Mouse (Mus musculus) cortical plate, adult 2 months (tissue): ENCODE measurements around the gene Obsl1.

Experiments used
- CTCF ChIP-seq: fragments of 200-500 bp; IDR thresholded peaks from 2 replicates; pipeline ENCODE4 v1.5.1; 2011; ENCODE audit warnings: mild to moderate bottlenecking, control low read depth, low read length; ENCODE audit not compliant: insufficient read depth; ENCODE audit errors: extremely low read depth
- POLR2A ChIP-seq: fragments of 200-500 bp; IDR thresholded peaks from 2 replicates; pipeline ENCODE4 v1.6.1; 2011; ENCODE audit warnings: mild to moderate bottlenecking, low read length, control low read depth; ENCODE audit not compliant: insufficient read depth; ENCODE audit errors: extremely low read depth

DNA sequence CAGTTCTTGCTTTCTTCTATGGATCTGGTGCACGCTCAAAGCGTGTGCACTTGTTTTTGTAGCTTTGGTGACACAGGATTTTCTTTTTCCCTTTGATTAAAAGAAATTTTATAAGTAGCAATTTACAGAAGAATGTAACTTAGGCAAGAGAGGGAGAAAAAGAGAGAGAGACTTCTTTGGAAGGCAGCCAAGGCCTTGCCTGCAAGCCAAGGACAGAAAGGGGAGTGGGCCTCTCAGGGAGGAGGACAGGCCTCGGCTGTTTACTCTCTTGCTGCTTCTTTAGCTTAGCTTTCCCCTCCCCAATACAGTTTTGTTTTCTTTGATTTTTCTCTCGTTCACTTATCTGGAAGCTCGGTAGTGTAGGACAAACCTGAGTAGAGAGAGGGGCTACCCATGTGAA is 13.3 kb upstream of the Obsl1 start:
- TF ChIP-seq POLR2A (no peak), CTCF (no peak)
